Mouse (Mus musculus): ENCODE results near the gene Polr2i. TPM values are rescaled to one million over a fixed set of nuclear protein-coding genes. Genes with fewer than 3 reads are reported as not detected.
"Not testable (repeated sequence)": the region's sequence is repeated elsewhere in the genome, so short reads cannot be mapped to it uniquely, and the experiment has no call there.

The Polr2i gene
- polyA plus RNA-seq, 1 experiment from 2014 or later, result 116 TPM

DNA sequence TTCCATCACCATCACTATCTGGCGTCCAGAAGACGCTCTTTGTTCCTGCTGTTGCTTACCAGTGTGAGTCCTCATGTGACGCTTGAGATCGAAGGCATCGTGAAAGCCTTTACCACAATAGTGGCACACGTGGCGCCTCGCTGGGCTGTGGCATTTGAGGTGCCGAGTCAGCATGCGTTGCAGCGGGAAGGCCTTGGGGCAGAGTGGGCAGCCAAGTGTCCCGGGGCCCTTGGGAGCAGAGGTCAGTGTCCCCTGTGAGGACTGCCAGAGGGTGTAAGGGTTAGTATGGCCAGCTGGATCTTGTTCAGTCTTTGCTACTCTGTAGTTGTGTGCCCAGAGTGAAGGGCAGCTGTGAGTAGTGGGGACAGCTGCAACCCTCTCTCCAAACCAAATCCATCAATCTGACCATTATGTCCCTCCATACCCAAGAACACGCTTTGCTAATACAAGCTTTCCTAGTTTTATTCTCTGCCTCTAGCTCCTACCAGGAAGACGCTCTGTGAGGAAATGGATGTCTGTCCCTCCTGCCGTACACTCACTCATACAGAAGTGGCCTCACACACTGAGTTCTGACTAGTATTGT lies 2.6 kb downstream of the Polr2i start:
- H3K4me2 ChIP-seq (replicated peaks), result no peak overlapping the region
- peaks cover 8% of the 10 kb centered on the region for H3K4me1 ChIP-seq (replicated peaks)
- H3K36me3 ChIP-seq, result peaks cover 6% of the 10 kb centered on the region
- H3K9me3 ChIP-seq, result no peaks in the 10 kb centered on the region
- no peak for ATAC-seq
- no peak overlapping the region for H3K4me3 ChIP-seq (replicated peaks)
- no peak overlapping the region for H3K9ac ChIP-seq
- H3K27ac ChIP-seq, result no peak overlapping the region
- WGBS, result 92% methylated on average over 15 of the region's 15 CpGs
- H3K27me3 ChIP-seq (replicated peaks), result no peaks in the 10 kb centered on the region

DNA sequence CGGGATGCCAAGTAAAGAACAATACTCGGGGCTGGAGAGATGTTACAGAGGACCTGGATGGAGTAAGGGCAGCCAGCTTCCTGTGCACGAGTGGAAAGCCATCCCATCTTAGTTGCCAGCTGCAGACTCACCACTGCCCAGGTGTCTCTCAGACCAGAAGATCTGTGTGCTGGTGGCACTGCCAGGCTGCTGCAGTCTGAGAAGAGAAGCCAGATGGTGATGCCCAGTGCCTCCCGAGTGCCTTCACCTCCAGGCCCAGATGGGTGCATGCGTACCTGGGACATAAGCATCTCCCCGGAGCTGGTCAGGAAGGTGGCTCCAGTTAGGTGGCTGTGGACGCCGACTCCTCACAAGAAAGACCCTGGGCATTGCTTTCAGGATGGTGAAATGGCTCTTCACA lies 3.3 kb downstream of the Polr2i start:
- WGBS, result 89% methylated on average over 8 of the region's 8 CpGs

DNA sequence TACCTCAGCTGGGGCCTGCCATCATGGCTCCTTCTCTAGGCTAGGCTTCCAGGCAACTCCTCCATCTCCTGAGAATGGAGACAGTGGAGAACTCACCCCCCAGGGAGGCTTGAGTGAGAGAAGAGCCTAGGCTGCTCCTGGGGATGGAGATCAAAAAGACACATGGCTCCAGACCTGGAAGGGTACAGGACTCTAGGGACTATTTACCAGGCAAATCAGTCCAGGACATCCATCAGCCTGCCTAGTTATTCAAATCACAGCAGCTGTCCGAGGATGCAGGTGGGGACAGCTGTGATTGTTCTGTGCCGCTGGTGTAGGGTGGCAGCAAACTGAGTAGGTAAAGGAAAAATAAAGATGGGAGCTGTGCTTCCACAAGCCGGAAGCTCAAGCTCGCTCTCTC lies 3.9 kb downstream of the Polr2i start, which contains the start of gene Ovol3:
Gene Ovol3, minus strand, starts transcription at position 101 of the 400 bp plus-strand sequence.
- no peak within 1 kb of the TSS for H3K27ac ChIP-seq
- no peak within 1 kb of the TSS for H3K4me3 ChIP-seq (replicated peaks)
- H3K4me1 ChIP-seq (replicated peaks), result peaks cover 8% of the 10 kb centered on the region
- no peaks in the 10 kb centered on the region for H3K9me3 ChIP-seq
- H3K4me2 ChIP-seq (replicated peaks), result no peak within 1 kb of the TSS
- WGBS, result 83% methylated on average over 4 of the region's 4 CpGs
- H3K27me3 ChIP-seq (replicated peaks), result no peaks in the 10 kb centered on the region
- H3K9ac ChIP-seq, result no peak within 1 kb of the TSS
- no peak for ATAC-seq
- peaks cover 6% of the 10 kb centered on the region for H3K36me3 ChIP-seq

More for the DNA sequence above, 3.3 kb downstream of the Polr2i start:
- Histone ChIP-seq H3K27ac (no peak overlapping the region), H3K9ac (no peak overlapping the region), H3K4me2 (replicated peaks) (no peak overlapping the region), H3K4me1 (replicated peaks) (peaks cover 8% of the 10 kb centered on the region), H3K27me3 (replicated peaks) (no peaks in the 10 kb centered on the region), H3K36me3 (peaks cover 6% of the 10 kb centered on the region), H3K4me3 (replicated peaks) (no peak overlapping the region), H3K9me3 (no peaks in the 10 kb centered on the region)
- ATAC-seq, result no peak

- H3K4me2 ChIP-seq (replicated peaks); H3K9ac ChIP-seq; ATAC-seq; H3K36me3 ChIP-seq; H3K27ac ChIP-seq; H3K4me3 ChIP-seq (replicated peaks); H3K27me3 ChIP-seq (replicated peaks); H3K4me1 ChIP-seq (replicated peaks); H3K9me3 ChIP-seq: not testable (repeated sequence)
- 85% methylated on average over 3 of the region's 3 CpGs for WGBS
Observed at GRCm38 (mm10) chr7:30237374-30237773, 5.6 kb downstream of the Polr2i start.

DNA sequence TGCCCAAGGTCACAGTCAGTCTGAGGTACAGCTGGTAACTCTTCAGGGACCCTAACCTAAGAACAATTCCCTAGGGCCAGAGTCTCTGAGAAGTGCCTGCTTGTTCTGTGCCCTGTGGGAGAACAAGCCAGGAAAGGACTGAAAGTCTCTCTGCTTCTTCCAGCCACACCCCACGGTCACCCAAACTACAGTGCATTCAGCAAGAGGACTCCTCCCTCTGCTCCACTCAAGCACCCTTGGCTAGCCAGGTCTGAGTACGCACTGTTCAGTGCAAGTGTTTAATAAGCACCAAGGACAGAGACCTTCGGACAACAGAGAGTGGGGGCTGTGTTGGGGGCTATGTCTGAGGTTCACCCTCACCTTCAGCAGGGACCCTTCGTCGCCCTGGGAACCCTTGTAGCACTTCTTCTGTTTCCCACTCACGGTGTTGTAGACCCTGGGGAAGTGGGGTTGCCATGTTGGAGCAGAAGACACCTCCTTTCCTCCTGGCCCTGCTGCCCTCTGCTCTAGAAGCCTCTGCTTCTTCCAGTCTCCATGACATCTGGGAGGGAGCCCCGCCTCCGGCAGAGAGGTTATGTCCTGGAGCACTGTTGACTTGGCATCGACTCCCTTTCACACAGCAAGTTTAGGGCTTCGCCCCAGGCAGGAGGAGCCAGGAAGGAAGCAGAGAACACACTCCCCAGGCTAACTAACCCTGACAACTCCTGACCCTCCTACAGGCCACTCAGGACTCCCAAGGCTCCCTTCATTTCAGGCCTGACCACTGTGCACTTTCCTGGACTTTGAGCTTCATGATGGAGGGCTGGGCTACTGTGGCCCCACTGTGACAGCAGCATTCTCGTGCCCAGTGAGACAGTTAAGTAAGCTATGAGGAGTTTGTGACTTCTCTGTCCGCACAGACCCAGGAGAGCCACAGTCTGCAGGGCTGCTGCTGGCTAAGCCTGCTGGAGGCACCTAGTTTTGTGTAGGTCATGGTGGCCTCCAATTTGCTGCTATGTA lies 20.5 kb downstream of the Polr2i start:
- Histone ChIP-seq H3K27ac (no peak overlapping the region), H3K9me3 (no peaks in the 10 kb centered on the region), H3K27me3 (replicated peaks) (no peaks in the 10 kb centered on the region), H3K4me2 (replicated peaks) (no peak overlapping the region), H3K9ac (no peak overlapping the region), H3K4me3 (replicated peaks) (no peak overlapping the region), H3K36me3 (0 out of 2 replicates have a peak, but pooled peaks cover 4% of the 10 kb centered on the region), H3K4me1 (replicated peaks) (no peaks in the 10 kb centered on the region)
- ATAC-seq, result peak; percentile 63
- WGBS, result 74% methylated on average over 12 of the region's 12 CpGs

DNA sequence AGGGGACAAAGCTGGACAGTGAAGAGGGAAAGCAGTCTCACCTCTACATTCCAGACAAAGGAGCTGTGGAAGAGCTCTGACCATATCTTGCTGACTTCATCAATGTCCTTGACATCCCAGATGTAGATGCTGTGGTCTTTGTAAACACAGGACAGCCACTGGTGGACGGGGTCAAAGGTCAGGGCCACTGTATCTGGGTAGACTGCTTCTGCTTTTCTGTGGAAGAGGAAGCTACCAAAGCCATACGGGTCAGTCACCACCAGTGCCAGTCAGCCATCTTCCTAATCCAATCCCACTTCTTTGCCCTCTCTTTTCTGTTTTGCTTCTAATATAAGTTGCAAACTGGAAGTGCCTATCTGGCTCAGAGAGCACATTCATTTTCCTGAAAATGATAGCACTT lies 33.3 kb downstream of the Polr2i start:
- H3K4me3 ChIP-seq (replicated peaks), result no peak overlapping the region
- no peaks in the 10 kb centered on the region for H3K9me3 ChIP-seq
- no peaks in the 10 kb centered on the region for H3K27me3 ChIP-seq (replicated peaks)
- 67% methylated on average over 2 of the region's 2 CpGs for WGBS
- H3K36me3 ChIP-seq, result no peaks in the 10 kb centered on the region
- H3K4me2 ChIP-seq (replicated peaks), result no peak overlapping the region
- H3K9ac ChIP-seq, result no peak overlapping the region
- ATAC-seq, result no peak
- H3K27ac ChIP-seq, result no peak overlapping the region
- no peaks in the 10 kb centered on the region for H3K4me1 ChIP-seq (replicated peaks)

DNA sequence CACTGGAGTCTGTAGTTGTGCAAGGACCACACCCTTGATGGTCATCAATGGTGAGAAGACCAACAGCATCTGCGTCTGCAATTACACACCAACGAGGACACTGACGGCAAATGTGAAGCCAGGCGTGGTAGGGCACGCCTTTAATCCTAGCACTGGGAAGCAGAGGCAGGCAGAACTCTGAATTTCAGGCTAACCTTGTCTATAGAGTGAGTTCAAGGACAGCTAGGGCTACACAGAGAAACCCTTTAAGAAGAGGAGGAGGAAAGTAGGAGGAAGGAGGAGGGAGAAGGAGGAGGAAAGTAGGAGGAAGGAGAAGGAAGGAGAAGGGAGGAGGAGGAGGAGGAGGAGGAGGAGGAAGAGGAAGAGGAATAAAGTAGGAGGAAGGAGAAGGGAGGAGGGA lies 33.8 kb downstream of the Polr2i start:
- no peak overlapping the region for H3K27ac ChIP-seq
- no peak overlapping the region for H3K4me3 ChIP-seq (replicated peaks)
- ATAC-seq, result no peak
- H3K4me1 ChIP-seq (replicated peaks), result no peaks in the 10 kb centered on the region
- H3K9ac ChIP-seq, result no peak overlapping the region
- no peak overlapping the region for H3K4me2 ChIP-seq (replicated peaks)
- H3K27me3 ChIP-seq (replicated peaks), result no peaks in the 10 kb centered on the region
- H3K9me3 ChIP-seq, result no peaks in the 10 kb centered on the region
- H3K36me3 ChIP-seq, result no peaks in the 10 kb centered on the region
- 90% methylated on average over 5 of the region's 5 CpGs for WGBS

DNA sequence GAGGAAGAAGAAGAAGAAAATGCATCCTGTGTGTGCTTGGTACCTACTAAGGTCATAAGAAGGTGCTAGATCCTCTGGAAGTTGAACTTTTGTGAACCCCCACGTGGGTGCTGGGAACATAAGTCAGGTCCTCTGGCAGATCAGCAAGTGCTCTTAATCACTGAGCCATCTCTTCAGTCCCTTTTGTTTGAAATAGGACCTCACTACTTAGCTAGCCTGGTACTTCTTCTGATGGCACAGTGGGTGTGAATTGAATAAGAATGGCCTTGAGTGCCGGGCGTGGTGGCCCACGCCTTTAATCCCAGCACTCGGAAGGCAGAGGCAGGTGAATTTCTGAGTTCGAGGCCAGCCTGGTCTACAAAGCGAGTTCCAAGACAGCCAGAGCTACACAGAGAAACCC lies 34.2 kb downstream of the Polr2i start:
- no peak overlapping the region for H3K27ac ChIP-seq

GRCm38 (mm10) chr7:30266780-30267179 lies 35.0 kb downstream of the Polr2i start:
- Histone ChIP-seq H3K27me3 (replicated peaks) (no peaks in the 10 kb centered on the region), H3K4me2 (replicated peaks) (no peak overlapping the region), H3K9me3 (no peaks in the 10 kb centered on the region), H3K27ac (no peak overlapping the region), H3K4me3 (replicated peaks) (no peak overlapping the region), H3K9ac (no peak overlapping the region), H3K4me1 (replicated peaks) (no peaks in the 10 kb centered on the region), H3K36me3 (no peaks in the 10 kb centered on the region)
- no peak for ATAC-seq
- WGBS, result 78% methylated on average over 3 of the region's 3 CpGs

More for the DNA sequence above, 34.2 kb downstream of the Polr2i start:
- 91% methylated on average over 7 of the region's 7 CpGs for WGBS
- no peak overlapping the region for H3K4me3 ChIP-seq (replicated peaks)
- H3K4me1 ChIP-seq (replicated peaks), result no peaks in the 10 kb centered on the region
- H3K9ac ChIP-seq, result no peak overlapping the region
- ATAC-seq, result no peak
- no peaks in the 10 kb centered on the region for H3K9me3 ChIP-seq
- no peak overlapping the region for H3K4me2 ChIP-seq (replicated peaks)
- H3K27me3 ChIP-seq (replicated peaks), result no peaks in the 10 kb centered on the region
- no peaks in the 10 kb centered on the region for H3K36me3 ChIP-seq

DNA sequence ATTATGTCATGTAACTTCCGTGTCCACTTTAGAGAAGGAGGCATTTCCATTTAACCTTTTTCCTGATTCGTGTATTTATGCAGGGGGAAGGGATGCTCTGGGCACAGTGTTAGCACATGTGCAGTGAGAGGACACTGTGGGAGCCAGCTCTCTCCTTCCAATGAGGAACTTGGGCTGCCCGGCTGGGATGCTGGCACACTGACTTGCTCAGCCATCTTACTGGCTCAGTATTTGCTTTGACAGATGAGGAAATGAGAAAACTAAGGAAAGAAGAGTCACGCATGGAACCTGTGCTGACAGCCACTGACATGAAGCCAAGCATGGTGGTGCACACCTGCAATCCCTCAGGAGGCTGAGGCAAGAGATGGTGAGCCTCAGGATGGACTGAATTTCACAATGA lies 37.9 kb downstream of the Polr2i start:
- Histone ChIP-seq H3K4me3 (replicated peaks) (no peak overlapping the region), H3K9me3 (no peaks in the 10 kb centered on the region), H3K4me1 (replicated peaks) (no peaks in the 10 kb centered on the region), H3K9ac (no peak overlapping the region), H3K36me3 (no peaks in the 10 kb centered on the region), H3K27ac (no peak overlapping the region), H3K27me3 (replicated peaks) (no peaks in the 10 kb centered on the region), H3K4me2 (replicated peaks) (no peak overlapping the region)
- 91% methylated on average over 4 of the region's 4 CpGs for WGBS
- ATAC-seq, result no peak

DNA sequence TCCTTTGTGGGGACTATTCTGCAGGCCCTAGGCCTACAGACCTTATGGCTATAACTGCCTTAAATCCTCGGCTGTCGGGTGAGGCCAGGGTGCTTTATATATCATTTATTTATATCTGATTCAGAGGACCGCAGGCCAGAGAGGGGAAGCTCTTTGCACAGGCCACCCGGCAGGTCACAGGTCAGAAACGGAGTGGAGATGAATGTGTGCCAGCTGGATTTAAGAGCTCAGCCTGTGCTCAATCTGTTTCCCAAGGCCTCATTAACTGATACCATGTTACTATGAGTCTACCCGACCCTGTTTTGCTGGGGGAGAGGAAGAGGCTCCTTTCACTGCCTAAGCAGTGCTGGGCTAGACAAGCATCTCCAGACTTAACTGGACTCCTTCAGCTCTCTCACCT lies 42.6 kb downstream of the Polr2i start:
- ATAC-seq, result no peak
- no peak overlapping the region for H3K9ac ChIP-seq
- H3K27me3 ChIP-seq (replicated peaks), result no peaks in the 10 kb centered on the region
- peaks cover 1% of the 10 kb centered on the region; the same call in 1 of the 2 replicates for H3K4me1 ChIP-seq (replicated peaks)
- WGBS, result 53% methylated on average over 6 of the region's 6 CpGs
- H3K27ac ChIP-seq, result no peak overlapping the region
- no peak overlapping the region for H3K4me2 ChIP-seq (replicated peaks)
- H3K9me3 ChIP-seq, result no peaks in the 10 kb centered on the region
- no peak overlapping the region for H3K4me3 ChIP-seq (replicated peaks)
- H3K36me3 ChIP-seq, result no peaks in the 10 kb centered on the region

GRCm38 (mm10) chr7:30278911-30279310 lies 47.2 kb downstream of the Polr2i start:
- WGBS, result 40% methylated on average over 2 of the region's 2 CpGs

More at GRCm38 (mm10) chr7:30278911-30279310, 47.2 kb downstream of the Polr2i start:
- no peaks in the 10 kb centered on the region for H3K9me3 ChIP-seq
- no peaks in the 10 kb centered on the region for H3K36me3 ChIP-seq
- H3K4me3 ChIP-seq (replicated peaks), result no peak overlapping the region
- H3K27ac ChIP-seq, result no peak overlapping the region
- H3K4me2 ChIP-seq (replicated peaks), result peak overlapping the region; percentile 86
- no peak for ATAC-seq
- H3K27me3 ChIP-seq (replicated peaks), result no peaks in the 10 kb centered on the region
- no peak overlapping the region for H3K9ac ChIP-seq
- H3K4me1 ChIP-seq (replicated peaks), result peaks cover 4% of the 10 kb centered on the region; the same call in 1 of the 2 replicates

Data from intestine, embryonic 15.5 days (tissue).